Mouse (Mus musculus): ENCODE measurements at regions not wholly inside any gene's neighbourhood (a gene's known extent, or its start where the extent isn't known, plus 50 kb on each side); places are given as distances from the start of the nearest gene placed in this dataset.

- no peak for DNase-seq (ENCODE audit: low read depth in 1 of 2, low spot score in 2 of 2)
Observed at GRCm38 (mm10) chr10:61034056-61034455, 55.1 kb upstream of the Pcbd1 start.

- DNase-seq (ENCODE audit: low read depth in 1 of 2, low spot score in 2 of 2): no peak
Observed at GRCm38 (mm10) chr10:61028598-61028997, 60.5 kb upstream of the Pcbd1 start.

- no peak for DNase-seq (ENCODE audit: low read depth in 1 of 2, low spot score in 2 of 2)
Observed at GRCm38 (mm10) chr10:61027215-61027614, 61.9 kb upstream of the Pcbd1 start.

- no peak for DNase-seq (ENCODE audit: low read depth in 1 of 2, low spot score in 2 of 2)
Observed at GRCm38 (mm10) chr10:61025061-61025460, 64.1 kb upstream of the Pcbd1 start.

GRCm38 (mm10) chr10:61024166-61024565 is 65.0 kb upstream of the Pcbd1 start:
- no peak for DNase-seq (ENCODE audit: low read depth in 1 of 2, low spot score in 2 of 2)

GRCm38 (mm10) chr10:61023431-61023830 is 65.7 kb upstream of the Pcbd1 start:
- DNase-seq (ENCODE audit: low read depth in 1 of 2, low spot score in 2 of 2): no peak

GRCm38 (mm10) chr10:61019566-61019965 is 69.6 kb upstream of the Pcbd1 start:
- no peak for DNase-seq (ENCODE audit: low read depth in 1 of 2, low spot score in 2 of 2)

GRCm38 (mm10) chr10:61012199-61012695 is 76.9 kb upstream of the Pcbd1 start:
- no peak for DNase-seq (ENCODE audit: low read depth in 1 of 2, low spot score in 2 of 2)

GRCm38 (mm10) chr10:61010697-61011096 is 78.4 kb upstream of the Pcbd1 start:
- DNase-seq (ENCODE audit: low read depth in 1 of 2, low spot score in 2 of 2): no peak

GRCm38 (mm10) chr10:61007403-61007802 is 81.7 kb upstream of the Pcbd1 start:
- DNase-seq (ENCODE audit: low read depth in 1 of 2, low spot score in 2 of 2): no peak

- DNase-seq (ENCODE audit: low read depth in 1 of 2, low spot score in 2 of 2): no peak
Observed at GRCm38 (mm10) chr10:61001745-61002160, 87.4 kb upstream of the Pcbd1 start.

GRCm38 (mm10) chr10:60997393-60997792 is 91.7 kb upstream of the Pcbd1 start:
- no peak for DNase-seq (ENCODE audit: low read depth in 1 of 2, low spot score in 2 of 2)

- no peak for DNase-seq (ENCODE audit: low read depth in 1 of 2, low spot score in 2 of 2)
Observed at GRCm38 (mm10) chr10:60995908-60996640, 93.1 kb upstream of the Pcbd1 start.

GRCm38 (mm10) chr10:60985109-60985576 is 104.0 kb upstream of the Pcbd1 start:
- no peak for DNase-seq (ENCODE audit: low read depth in 1 of 2, low spot score in 2 of 2)

GRCm38 (mm10) chr10:60981770-60982169 is 107.4 kb upstream of the Pcbd1 start:
- no peak for DNase-seq (ENCODE audit: low read depth in 1 of 2, low spot score in 2 of 2)

GRCm38 (mm10) chr10:60973615-60974014 is 115.5 kb upstream of the Pcbd1 start:
- DNase-seq (ENCODE audit: low read depth in 1 of 2, low spot score in 2 of 2): no peak

GRCm38 (mm10) chr10:60964843-60965242 is 124.3 kb upstream of the Pcbd1 start:
- no peak for DNase-seq (ENCODE audit: low read depth in 1 of 2, low spot score in 2 of 2)

GRCm38 (mm10) chr10:60957820-60958233 is 126.4 kb upstream of the Unc5b start:
- DNase-seq (ENCODE audit: low read depth in 1 of 2, low spot score in 2 of 2): no peak

GRCm38 (mm10) chr10:60955467-60955866 is 124.1 kb upstream of the Unc5b start:
- no peak for DNase-seq (ENCODE audit: low read depth in 1 of 2, low spot score in 2 of 2)

GRCm38 (mm10) chr10:60952495-60952894 is 121.1 kb upstream of the Unc5b start:
- DNase-seq (ENCODE audit: low read depth in 1 of 2, low spot score in 2 of 2): no peak

GRCm38 (mm10) chr10:60948983-60949677 is 117.7 kb upstream of the Unc5b start:
- no peak for DNase-seq (ENCODE audit: low read depth in 1 of 2, low spot score in 2 of 2)

GRCm38 (mm10) chr10:60943074-60943473 is 111.7 kb upstream of the Unc5b start:
- no peak for DNase-seq (ENCODE audit: low read depth in 1 of 2, low spot score in 2 of 2)
